Mouse (Mus musculus) liver, embryonic 14.5 days (tissue): ENCODE results near the gene Pafah1b2.

Experiments used
- CTCF ChIP-seq: IDR thresholded peaks from 2 replicates; pipeline ENCODE4 v1.5.1; 2016; ENCODE audit warnings: antibody characterized with exemption, low read depth, control low read depth
- EP300 ChIP-seq: IDR thresholded peaks from 2 replicates; pipeline ENCODE4 v1.6.1; 2016; ENCODE audit warnings: antibody characterized with exemption, low read depth

- no peak for TF ChIP-seq EP300
- TF ChIP-seq CTCF = no peak
These were observed 70.0 kb downstream of the Pafah1b2 start for GRCm38 (mm10) chr9:45942464-45942863.
